Mouse (Mus musculus) heart, adult 9 months (tissue): ENCODE results near the gene Tulp4.
"Not testable (repeated sequence)": the region's sequence is repeated elsewhere in the genome, so short reads cannot be mapped to it uniquely, and the experiment has no call there.

Source experiments
- DNase-seq, 2 experiments: peaks; one replicate each; pipeline ENCODE4 v3.0.0; 2022; ENCODE audit warnings: low spot score in 2 of 2

The Tulp4 gene

DNA sequence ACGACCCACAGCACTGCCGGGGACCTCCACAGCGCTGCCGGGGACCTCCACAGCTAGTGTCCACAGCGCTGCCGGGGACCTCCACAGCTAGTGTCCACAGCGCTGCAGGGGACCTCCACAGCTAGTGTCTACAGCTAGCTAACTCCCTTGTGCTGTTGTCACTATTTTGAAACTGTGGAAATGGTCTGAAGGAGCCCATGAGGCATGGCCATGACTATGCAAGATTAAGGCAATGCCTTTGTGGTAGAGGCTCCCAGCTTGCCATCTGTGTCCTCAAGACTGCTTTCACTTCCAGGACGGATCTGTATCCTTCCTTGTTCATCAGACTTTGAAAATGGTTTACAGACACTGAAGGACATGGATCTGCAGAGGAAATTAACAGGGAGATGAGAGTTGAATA, 80.9 kb downstream of the Tulp4 start:
- no peak for DNase-seq

DNA sequence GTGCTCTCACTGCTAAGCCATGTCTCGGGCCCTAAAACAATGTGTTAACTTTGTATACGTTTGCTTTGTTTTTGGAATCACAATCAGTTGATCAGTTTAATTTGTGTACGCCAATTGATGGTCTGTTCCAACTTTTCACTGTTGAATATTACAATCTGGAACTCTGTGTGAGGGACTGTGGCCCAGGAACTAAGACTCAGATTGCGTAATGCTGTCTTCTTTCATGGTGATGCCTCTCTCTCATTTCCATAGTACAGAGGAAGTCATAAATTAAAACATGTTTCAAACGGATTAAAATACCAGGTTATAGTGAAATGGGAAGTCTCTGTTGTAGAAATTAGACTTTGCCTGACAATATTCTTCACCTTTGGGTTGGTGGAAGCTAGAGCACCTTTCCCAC, 83.0 kb downstream of the Tulp4 start:
- DNase-seq, result no peak

DNA sequence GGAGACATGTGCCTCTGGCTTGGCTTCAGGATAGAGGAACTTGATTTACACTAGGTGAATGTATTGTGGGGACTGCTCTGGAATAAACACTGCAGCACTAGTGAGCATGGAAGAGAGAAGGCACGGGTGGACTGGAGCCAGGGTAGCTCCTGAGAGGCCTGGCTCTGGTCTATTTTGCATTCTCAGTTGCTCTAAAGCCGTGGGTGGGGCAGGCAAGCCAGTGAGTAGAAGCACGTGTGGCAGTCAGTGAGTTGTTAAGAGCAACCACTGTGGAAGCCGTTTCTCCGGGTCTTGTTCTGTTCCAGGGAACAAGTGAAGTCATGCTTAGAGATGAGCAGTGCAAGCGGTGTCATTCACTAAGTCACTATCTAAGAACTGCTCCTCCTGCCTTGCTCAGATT, 86.0 kb downstream of the Tulp4 start:
- DNase-seq, result no peak

DNA sequence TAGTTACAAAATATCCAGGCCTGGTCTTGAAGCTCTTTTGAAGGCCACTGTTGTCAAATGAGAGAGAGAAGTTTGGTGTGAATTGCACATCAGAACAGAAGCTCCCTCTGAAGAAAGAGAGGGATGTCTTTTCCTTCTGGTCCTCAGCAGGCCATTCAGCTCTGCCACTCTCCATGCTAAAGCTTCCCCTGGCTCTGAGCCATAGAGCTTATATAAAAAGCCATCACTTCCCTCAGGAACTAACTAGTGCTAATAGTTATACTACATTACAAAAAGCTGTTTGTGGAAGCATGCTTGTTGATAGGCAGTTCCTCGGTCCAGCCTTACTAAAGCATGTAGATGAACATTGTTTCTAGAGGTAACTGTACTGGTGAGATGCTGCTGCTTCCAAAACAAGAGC, 89.2 kb downstream of the Tulp4 start:
- DNase-seq, result no peak

DNA sequence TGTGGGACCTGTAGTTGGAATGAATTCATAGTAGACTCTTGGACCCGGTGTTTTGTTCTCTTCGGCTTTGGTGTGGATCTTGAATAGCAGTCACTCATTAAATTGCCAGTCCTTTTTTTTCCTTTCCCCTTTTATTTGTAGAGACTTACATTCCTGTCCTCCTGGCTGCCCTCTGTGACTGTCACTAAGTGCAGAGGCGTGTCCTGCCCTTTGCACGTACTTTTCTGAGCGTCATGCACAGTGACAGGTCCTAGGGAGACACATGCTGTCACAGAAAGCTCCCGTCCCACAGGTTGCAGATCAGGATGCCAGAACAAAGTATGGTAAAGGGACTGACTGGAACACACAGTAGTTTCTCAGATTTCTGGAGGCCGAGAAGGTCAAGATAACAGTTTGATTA, 91.3 kb downstream of the Tulp4 start:
- DNase-seq, result no peak

DNA sequence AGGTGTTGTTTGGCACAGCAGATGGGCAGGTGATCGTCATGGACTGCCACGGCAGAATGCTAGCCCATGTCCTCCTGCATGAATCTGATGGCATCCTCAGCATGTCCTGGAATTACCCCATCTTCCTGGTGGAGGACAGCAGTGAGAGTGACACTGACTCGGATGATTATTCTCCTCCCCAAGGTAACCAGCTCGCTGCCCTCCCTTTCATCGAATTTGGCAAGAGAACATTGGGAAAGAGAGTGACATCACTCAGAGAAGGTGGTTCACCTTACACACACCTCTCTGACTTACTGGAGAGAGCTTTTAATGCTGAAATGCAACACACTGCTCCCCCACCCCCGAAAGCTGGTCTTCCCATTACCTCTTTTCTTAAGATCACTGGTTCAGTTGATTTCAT, 92.4 kb downstream of the Tulp4 start:
- no peak for DNase-seq

DNA sequence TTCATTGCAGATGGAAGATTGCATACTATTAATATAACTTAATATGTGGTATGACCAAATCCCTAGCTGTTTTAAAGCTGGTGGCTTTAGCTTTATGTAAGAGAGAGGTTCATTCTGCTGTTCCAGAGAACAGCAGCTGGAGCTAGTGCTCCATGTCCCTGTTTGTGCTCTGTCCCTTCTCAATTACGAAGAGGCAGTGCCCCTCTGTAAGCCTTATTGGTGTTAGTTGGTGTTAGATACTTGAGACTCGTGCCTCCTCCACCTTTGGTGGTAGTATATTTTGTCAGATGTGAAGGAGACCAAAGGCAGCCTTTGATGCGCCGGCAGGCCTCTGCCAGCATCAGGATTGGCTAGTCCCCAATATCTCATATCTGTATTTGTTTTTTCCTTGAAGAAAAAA, 92.9 kb downstream of the Tulp4 start:
- no peak for DNase-seq

DNA sequence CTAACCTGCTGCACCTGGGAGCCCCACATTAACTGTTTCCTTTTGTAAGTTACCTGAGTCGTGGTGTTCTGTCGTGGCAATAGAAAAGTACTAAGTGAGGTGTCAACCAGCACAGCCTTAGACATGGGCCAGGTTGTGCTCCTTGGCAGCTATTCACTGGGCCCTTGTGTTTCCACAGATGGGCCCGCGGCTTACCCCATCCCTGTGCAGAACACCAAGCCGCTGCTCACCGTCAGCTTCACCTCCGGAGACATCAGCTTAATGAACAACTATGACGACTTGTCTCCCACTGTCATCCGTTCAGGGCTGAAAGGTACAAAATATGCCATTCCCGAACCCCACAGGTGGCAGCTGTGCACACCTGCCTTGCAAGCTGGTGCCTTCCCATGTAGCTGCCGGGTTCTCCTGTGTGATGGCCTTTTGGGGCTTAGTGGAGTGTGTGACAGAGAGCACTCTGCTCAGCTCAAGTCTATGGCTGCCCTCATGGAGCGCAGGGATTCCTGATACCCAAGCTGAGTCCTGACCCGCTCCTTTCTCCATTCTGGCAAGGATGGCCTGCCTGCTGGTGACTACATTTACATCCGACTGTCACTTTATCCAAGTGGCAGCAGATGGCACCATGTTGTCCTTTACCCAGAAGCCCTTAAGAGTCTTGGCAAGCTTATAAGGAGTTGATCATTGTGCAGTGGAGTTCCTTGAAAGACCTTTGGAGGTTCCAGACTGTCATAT, 95.4 kb downstream of the Tulp4 start:
- no peak for DNase-seq

DNA sequence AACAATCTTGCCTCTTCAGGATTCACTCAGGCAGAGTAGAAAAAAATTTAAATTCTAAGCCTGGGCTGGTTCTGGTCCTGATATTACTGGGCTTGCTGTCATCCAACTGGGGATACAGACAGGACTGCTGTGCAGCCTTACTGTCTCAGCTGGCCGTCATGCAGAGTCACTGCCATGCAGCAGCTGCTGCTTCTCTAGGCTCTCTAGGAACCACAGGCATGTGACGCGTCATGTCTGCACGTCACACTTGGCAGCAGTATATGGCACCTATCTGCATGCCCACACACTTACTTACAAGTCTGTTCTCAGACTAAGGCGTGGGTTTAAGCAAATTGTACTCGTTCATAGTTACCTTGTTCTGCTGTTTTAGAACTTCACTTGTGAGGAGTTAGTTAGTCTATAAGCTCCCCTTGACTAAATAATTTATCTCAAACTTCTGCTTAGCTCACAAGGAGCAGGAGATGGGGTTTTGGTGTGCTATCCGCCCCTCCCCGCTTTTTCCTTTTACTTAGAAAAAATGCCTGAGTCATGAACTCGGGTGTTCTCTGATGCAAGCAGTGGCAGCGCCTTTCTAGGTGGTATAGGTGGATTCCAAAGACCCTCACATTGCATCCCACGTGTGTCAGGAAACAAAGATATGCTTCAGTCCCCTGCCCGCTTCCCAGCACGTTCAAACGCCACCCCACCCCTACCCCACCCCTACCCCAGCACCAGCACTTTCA, 96.3 kb downstream of the Tulp4 start:
- DNase-seq, result no peak

DNA sequence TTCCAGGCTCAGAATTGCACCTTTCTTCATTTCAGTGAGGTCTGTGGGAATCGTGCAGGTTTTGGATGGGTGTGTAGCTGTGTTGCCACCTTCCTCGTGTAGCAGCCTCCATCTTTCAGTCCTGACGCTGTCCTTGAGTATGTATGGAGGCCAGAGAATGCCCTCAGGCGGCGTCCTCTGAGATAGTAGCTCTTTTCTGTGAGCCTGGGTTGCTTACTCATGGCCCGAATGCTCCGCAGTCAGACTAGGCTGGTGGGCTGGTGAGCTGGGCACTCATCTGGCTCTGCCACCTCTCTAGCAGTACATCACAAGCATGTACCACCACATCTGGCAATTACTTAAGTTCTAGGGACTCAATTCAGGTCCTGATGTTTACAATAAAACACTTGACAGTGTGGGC, 96.9 kb downstream of the Tulp4 start:
- no peak for DNase-seq

DNA sequence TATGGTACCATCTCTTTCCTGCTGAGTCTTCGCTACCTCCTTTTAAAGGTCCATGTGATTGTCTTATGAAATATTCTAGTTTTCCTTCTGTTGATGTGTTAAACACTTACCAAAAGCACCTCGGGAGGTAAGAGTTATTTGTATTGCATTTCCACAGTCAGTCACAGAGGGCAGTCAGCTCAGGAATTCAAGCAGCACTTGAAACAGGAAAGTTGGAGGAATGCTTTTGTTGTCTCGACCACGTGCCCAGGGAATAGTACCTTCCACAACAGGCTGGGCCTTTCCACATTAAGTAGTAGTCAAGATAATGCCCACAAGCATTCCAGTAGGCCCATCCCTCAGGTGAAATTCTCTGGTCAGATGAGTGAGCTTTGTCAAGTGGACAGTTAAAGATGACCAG, 97.6 kb downstream of the Tulp4 start:
- no peak for DNase-seq

DNA sequence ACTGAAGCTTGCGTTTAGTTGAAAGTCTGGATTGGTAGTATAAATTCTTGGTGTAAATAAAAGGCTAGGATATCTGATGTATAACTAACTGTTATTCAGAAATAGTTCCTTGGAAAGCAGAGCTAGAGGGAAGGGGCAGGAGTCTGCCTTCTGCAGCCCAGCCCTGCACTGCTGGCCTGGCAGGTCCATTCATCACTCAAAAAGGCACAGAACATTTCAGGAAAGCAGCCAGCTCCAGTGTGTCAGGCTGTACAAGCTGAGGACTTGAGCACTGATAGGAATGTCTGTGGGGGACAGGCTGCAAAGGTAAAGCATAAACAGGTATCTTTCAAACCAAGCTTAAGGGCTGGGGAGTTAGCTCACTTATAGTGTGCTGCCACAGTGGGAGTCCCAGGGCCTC, 105.5 kb downstream of the Tulp4 start:
- DNase-seq, result peak in 1 of 2 experiments; percentile 30

DNA sequence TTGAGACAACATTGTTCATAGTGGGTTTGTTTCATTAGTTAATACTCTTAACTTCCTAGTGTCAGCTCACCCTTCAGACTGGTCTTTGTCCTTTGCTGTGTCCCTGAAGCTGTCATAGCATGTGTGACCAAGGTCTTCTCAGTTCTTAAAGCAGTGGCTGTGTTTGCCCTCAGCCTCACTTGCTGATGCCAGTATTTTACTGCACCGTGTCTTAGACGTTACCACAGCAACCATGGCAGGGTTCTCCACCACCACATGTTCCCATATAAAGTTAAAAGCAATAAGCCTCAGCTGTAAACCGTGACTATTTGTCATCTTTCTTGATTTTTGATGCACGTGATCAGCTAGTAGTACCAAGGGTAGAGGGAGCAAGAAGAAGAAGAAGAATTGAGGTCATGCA, 109.4 kb downstream of the Tulp4 start:
- no peak for DNase-seq

DNA sequence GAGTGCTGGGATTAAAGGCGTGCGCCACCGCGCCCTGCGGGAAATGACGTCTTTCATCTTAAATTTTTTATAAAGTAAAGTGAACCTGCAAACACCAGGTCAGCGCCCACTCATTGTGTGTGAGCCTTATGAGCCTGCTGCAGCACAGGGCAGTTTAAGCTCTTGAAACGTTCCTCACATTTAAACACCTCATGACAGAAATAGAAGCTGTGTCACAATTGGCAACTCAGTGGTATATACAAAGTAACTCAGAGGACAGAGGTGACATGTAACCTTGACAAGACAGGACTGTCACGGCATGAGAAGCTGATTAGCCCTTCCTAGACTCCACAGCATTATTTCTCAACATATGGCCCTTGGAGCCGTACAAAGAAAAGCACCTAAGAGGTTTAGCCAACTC, 110.3 kb downstream of the Tulp4 start:
- DNase-seq, result peak; percentile 45 to 60

DNA sequence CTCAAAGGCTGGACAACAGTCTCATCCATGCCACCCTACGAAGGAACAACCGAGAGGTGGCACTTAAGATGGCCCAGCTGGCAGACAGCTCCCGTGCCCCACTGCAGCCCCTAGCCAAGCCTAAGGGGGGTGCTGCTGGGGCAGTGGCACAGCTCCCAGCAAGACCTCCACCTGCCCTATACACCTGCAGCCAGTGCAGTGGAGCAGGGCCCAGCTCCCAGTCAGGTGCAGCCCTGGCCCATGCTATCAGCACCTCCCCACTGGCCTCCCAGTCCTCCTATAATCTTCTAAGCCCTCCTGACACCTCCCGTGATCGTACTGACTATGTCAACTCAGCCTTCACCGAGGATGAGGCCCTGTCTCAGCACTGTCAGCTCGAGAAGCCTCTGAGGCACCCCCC, 126.4 kb downstream of the Tulp4 start:
- not testable (repeated sequence) for DNase-seq

DNA sequence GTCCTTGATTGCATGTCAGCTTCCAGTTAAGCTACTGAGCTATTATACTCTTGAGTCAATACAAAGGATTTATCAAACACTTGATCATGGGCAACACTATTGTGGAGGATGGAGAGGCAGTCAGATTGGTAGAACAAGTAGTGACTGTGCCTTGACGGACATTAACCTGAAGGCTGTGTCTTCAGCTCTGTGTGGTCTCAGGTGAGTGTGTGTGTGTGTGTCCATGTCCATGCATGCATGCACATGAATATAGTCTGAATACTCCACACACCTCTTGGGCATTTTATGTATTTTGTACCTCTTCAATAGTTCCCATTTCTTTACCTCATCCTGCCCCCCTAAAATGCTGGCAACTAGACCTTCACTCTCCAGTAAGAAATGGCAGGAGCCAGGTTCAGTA, 145.1 kb downstream of the Tulp4 start:
- not testable (repeated sequence) for DNase-seq

DNA sequence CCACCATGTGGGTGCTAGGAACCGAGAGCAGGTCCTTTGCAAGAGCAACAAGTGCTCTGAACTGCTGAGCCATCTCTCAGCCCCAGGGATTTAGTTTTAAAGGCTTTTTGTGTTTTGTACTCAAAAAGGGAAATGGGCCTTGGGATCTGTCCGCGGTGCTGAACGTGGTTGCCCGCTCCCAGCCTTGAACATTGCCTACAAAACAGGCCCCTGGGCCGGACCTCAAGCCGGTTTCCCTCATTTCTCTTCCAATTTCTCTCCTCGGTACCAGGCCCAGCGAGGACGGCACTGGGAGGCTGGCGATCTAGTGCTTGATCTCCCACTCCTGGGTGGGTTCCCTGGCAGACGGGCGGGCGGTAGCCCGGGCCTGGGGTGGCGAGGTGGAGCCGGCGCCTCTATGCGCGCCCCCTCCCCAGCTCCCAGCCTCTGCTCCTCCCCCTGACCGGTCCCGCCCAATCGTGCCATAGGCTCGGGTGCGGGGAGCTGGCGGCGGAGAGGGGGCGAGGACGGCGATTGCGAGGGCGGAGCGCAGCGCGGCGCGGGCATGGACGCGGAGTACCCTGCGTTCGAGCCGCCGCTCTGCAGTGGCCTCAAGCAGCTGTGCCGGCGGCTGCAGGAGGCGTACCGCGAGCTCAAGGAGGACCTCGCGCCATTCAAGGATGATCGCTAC, 150.3 kb downstream of the Tulp4 start, which contains the start of gene Tmem181a:
Gene Tmem181a, plus strand, starts transcription at position 461 of the 670 bp plus-strand sequence.
- not testable (repeated sequence) for DNase-seq

DNA sequence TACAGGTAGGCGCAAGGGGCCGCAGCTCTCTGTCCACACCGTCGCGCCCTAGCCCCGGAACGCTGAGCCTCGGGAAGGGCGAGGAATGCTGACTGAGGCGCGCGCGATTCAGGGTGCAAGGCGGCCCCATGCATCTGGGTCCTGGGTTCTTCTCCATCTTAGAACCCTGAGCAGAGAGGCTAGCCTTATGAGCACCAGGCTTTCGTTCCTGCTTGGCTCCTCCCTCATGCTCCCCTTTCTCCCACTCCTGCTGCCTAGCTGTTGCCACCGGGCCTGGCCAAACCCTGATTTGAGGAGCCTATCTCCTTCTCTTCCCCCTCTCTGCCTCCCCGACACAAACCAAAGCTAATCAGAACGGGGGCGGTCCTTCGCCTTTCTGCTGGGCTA, 150.8 kb downstream of the Tulp4 start:
- not testable (repeated sequence) for DNase-seq

DNA sequence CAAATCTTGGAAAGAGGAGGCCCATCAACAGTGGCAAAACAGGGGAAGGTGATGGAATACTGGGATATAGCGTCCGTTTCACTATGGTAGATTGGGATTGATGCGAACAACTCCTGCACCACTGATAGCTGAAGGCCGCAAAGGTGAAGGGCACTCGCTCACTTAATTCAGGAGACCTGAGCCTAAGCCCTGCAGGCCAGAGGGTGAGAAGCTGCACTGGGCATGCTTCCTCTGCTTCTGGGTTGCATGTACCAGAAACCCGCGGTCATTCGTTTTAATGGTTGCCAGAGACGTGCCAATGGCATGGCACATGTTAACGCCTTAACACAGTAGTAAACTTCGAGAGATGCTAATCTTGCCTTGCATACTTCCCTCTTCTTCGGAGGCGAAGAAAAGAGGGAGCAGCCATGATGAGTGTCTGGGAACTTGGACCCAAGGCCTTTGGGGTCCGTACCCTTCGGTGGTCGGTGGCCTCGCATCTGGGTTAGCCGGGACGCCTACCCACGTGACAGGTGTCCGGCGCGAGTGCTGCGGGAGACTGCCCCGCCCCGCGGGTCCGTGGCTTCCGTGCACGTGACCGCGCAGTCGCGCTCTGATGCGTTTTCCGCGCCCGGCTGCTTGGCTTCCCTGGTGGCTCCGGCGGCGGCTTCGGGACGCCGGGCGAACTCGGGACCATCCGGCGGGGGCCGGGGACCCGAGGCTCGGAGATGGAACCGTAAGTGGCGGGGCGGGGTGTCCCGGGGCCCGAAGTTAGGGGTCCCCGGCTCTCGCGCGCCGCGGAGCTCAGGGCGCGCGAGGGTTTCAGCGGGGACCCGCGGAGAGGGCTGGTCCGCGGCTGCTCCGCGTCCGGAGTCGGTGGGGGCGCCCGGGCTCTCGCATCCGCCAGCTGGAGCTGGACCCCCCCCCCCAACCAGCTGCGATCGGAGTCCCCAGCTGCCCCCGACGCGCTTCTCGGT, 163.9 kb downstream of the Tulp4 start:
- peak; percentile 42 to 59 for DNase-seq

DNA sequence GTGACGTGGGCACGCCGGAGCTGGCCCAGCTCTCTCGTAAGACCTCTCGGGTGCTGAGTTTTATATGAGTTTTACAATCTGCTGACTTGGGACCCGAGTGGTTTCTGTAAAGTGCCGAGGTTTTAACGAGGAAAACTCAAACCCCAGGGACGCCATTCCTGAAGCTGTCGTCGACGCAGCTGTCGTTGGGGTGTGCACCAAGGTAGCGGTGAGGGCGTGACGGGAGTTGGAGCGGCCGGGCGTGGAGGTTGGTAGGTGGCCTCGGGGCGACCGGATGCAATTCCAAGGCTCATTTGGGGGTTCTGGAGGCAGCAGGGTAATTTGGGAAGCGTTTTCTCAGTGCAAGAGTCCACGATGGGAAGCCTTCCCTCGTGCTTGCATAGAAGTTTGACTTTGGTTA, 164.6 kb downstream of the Tulp4 start:
- DNase-seq, result not testable (repeated sequence)

DNA sequence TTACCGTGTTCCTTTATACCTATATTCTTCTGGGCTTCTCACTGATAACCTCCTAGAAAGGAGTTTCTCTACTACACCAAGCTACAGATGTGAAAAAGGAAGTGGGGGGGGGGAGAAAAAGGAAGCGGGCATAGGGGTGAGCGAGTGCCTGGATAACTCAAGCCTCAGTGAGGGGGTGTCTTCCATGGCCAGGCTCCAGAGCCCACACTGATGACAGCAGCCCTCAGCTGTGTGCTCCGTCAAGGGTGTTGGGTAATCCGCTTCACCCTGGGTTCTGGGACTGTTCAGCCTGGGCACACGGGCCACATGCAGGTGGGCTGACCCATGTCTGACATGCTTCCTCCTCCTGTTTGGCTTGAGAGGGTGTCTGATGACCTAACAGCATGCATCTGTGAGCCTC, 165.7 kb downstream of the Tulp4 start:
- not testable (repeated sequence) for DNase-seq

DNA sequence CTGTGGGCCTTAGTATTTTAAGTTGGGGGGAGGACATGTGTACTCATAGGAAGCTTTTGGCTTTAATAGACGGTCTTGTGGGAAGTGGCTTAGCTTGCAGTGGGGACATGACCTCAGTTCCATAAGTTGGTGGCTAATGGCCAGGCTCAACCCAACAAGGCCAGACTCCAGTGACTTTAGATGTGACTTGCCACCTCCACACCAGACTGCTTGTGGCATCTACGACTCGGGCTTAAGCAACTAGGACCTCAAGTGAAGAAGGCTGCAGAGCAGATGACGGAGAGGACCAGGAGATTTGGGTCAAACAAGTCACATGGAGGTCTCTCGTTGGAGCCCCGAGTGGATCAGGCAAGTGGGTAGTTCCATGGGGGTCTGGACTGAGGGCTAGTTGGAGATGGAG, 168.5 kb downstream of the Tulp4 start:
- DNase-seq, result not testable (repeated sequence)
